Mouse (Mus musculus): ENCODE measurements around the gene Cnr2.

Gene Cnr2

DNA sequence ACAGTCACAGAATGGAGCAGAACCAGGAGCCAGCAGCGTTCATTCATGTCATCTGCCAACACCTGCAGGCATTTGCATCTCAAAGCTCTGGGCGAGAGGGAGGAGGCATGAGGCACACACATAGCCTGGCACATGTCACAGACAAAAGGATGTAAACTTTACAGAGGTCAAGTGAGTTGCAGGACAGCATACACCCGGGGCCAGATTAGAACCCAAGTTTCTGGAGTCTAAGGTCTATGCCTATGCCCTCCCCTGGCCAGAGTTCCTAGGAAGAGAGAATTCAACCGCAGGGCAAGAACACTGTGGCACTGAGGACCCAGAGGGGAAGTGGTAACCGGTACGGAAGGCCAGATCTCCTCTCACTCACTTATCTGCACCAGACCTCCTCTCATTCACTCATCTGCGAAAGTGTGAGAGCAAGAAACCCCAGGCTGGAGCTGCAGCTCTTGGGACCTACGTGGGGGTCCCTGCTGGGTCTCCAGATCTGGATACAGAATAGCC, at the start of gene Cnr2:
Gene Cnr2 (plus strand): TSS at position 324 of the 501 bp plus-strand sequence.
- no peak for DNase-seq

DNA sequence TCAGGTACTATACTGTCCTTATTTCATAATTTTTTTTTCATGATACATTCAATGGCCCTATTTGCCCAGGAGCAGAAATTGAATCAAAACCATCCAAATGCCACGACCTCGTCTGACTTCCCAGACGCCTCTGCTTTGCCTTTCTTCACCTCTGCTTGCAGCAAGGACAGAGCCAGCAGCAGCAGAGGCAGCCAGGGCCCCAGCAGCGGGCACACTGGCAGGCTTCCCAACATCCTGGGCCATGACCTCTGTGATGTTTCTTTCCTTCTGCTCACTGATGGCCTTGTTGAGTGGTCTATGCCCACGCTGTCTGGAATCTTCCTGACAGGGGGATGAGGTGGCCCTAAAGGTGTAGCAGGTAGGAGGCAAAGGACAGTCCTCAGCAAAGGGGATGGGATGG, 47.6 kb upstream of the Cnr2 start:
- DNase-seq, result peak; percentile 43

- DNase-seq, result no peak
Observed at GRCm38 (mm10) chr4:135850411-135851095, 44.6 kb upstream of the Cnr2 start.

DNA sequence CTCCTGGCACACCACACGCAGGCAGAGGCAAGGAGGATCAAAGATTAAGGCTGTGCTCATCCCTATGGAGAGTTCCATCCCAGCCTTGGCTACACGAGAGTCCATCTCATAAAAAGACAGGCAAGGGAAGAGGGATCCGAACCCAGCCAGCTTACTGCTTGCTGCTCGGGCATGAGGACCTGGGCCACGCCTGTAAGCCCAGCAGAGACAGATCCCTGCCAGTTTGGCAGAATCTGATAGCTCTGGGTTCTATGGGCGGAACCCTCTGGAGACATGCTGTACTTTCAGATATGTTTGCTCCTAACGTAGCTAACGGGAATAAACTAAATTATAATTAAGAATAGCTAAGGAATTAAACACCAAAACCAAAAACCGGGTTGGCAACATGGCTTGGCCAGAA, 43.3 kb upstream of the Cnr2 start:
- DNase-seq, result no peak

DNA sequence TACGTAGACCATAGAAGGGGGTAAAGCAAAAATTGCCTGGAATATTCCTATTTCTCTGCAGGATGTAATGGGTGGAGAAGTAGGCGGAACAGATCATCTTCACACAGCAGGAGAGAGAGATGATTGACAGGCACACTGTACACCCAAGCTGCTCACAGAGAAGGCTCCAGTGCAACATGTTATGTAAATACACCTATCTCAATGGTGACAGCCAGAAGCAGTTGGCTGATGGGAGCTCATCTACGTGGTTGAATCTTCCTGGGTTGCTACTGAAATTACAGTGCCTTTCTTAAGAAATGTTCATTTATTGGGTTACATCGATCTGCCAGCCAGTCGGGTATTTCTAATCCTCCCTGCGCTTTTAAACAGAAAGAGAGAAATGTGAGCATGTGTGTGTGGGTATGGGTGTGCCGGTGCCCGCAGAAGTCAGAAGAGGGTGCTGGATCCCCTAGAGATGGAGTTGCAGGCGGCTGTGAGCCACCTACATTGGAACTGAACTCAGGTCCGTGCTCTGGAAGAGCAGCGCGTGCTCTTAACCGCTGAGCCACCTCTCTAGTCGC, 41.1 kb upstream of the Cnr2 start:
- DNase-seq, result no peak

DNA sequence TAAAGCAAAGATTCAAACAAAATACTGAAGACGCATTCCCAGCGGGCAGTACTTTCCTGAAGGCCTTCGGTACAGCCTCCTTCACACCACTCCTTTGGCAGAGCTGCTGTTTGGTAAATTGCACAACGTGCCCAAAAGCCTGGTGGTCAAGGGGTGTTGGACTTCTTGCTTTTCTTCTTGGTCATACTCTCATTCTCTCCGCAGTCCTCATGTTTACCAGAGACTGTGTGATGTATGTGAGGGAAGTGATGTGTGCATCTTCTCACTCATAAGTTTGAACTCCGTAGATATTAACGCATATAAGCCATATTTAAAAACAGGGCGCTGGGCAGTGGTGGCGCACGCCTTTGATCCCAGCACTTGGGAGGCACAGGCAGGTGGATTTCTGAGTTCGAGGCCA, 40.6 kb upstream of the Cnr2 start:
- no peak for DNase-seq

DNA sequence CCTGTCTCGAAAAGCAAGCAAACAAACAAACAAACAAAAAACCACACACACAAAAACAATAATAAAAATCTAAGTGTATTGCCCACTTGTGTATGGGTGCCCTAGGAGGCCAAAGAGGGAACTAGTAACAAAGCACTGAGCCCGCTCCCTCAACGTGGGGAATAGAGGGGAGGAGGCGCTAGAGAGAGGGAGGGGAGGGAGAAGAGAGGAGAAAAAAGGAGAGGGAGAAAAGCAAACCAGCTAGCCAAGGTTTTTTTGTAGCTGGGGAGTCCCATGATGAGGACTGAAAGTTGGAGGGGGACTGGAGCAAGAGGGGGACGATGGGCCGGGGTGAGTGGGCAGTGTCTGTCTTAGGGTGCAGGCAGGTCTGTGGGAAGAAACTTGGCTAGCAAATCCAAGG, 40.1 kb upstream of the Cnr2 start:
- no peak for DNase-seq

DNA sequence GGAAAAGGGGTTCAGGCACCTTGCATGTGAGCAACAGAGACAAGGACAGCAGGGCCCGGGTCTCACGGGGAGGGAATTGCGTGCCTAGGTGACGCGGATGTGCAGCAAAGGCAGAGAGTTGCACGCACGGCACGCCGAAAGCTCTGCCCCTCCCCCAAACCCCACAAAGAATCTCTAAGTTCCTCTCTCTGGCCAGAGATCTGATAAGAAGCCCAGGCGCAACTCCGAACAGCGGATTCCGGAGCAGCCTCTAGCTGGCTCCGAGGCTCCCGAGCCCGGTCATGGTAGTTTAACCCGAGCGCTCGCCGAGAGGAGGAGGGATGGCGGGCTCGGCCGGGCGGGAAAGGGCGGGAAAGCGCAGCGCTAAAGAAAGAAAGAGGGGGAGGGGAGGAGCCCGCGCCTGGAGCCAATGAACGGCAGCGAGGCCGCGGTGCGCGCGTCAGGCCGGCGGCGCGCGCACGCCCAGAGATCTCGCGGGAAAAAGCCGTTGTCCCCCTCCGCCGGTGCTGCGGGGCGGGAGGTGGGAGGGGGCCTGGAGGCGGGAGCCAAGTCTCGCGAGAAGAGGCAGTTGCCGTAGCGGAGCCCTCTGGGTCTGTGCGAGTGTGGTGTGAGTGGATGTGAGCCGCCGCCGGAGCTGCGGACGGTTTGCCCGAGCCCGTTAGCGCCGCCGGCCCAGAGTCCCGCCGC, 39.5 kb upstream of the Cnr2 start, which contains the start of gene Srsf10:
Gene Srsf10 (plus strand): TSS at position 212 of the 687 bp plus-strand sequence.
- DNase-seq, result peak; percentile 99

GRCm38 (mm10) chr4:135856223-135857091, 38.7 kb upstream of the Cnr2 start:
- DNase-seq, result peak; percentile 82

DNA sequence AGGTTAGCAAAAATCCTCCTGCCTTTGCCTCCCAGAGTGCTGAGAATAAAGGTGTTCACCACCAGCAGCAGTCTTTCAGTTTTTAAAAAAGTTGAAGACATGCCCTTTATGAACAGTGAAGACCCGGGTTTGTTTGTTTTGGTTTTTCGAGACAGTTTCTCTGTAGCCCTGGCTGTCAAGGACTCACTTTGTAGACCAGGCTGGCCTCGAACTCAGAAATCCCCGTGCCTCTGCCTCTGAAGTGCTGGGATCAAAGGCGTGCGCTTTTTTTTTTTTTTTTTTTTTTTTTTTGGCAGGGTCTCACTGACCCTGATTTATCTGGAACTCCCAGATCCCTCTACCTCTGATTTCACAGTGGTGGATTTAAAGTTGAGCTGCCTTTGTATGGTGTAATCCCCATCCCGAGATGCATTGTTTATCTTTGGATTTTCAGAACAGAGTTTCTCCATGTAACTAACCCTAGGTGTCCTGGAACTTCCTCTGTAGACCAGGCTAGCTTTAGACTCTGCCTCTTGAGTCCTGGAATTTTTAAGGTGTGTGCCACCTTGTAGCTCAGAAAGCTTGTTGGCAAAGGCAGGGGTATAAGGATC, 37.5 kb upstream of the Cnr2 start:
- DNase-seq, result no peak

DNA sequence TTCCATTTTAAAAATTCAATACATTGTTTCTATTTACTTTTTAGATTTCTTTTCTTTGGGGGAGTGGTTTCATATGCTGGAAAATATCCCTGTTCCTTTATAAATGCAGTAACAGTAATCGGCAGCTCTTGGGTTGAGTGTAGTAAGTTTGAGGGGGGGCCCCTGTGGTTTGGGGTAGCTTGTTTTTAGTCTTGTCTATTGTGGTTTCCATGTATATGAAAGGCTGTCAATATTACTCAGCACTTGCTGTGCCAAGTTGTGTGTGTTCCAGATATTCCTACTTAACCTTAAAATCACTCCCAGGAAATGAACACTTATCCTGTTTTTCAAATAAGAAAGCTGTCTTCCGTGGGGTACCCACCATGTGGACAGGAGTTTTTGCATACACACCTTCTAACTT, 26.2 kb upstream of the Cnr2 start:
- no peak for DNase-seq

DNA sequence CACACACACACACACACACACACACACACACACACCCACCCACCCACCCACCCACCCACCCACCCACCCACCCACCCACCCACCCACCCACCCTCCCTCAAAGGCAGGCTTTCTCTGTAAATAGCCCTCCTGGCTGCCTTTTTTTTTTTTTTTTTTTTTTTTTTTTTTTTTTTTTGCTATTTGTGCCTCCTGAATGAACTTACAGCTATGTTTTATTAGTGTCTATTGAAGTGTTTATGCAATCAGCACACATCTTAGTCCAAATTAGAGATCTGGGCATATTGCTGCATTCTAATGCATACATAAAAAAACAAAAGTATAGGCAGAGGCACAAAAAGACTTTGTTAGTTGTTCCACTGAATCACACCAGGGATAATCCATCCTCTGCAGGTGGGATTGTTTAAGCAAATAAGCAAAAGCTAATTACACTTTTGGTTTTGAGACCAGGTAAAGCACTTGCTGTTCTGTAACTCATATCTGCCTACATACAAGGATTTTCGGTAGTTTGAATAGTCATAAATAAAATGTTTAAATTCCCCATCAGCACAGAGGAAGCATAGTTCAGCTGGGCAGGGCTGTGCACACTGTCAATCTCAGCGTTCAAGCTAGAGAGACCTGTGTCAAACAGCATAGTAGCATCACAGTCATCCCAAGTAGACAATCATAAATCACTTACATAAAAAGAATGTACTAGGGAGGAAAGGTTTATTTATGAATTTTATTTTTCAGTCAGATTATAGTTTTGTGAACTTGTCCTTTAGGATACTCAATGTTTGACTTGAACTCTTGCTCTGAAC, 24.8 kb upstream of the Cnr2 start:
- DNase-seq, result no peak

- no peak for DNase-seq
Observed at GRCm38 (mm10) chr4:135872015-135872414, 23.2 kb upstream of the Cnr2 start.

DNA sequence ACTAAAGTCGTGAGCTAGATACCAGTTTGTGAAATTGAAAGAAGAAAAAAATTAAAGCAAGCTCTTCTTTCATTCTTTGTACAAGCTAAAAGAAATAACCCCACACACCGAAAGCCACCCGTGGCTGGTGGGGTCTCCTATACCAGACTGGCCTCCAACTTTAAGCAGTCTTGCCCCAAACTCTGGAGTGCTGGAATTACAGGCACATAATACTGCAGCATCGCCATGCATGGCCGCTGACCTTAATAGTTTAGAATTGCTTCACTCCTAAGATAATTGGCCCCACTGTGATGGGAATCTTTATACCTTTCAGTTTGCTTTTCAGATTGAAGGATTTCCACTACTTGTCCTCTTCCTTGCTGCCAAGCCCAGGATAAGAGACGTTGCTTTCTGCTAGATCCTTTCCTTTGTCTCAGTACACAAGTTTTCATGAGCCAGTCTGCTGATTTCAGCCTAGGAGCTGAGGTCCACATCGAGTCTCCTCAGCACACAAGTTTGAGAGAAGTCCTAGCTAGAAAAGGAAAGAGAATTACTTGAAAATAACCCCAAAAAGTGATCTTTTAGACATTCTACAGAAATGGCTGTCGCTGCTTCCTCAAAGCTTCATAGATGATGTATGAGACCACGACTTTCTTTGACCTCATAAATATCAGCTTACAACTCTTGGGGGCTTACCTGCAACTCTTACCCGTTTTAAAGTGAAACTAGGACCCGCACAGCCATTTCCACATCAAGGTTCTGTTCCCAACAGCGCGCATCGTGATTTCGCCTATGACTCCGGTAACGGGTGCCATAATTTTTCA, 22.4 kb upstream of the Cnr2 start:
- no peak for DNase-seq

DNA sequence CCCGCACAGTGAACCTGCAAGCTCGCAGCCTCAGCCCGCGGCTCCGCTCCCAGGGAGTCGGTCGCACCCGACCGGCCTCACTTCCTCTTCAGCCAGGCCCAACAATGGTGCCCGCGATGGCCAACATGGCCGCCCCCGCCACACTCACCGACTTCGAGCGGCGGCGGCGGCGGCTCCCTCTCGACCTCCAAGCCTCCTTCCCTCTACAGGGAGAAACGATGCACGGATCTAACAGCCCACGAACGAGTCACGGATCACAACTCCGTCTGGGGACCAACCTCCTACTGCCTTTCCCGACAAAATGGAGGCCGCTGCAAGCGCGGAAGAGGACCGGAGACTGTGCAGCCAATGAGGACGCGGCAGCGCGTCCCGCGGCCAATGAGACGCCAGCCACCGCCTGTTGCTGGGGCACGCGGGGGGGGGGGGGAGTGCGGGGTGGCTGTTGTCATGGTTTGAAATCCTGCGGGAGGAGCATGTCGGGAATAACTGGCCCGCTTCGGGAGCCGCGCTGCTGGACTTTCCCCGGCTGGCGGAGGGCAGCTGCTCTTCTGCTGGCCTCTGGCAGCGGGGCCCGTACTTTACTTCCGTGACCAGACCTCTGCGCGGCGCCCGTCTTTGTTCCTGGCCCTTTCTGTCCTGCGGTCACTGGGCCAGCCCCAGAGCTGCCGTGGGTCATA, 21.5 kb upstream of the Cnr2 start, which contains the start of gene Pnrc2:
Gene Pnrc2 (minus strand): TSS at position 325 of the 677 bp plus-strand sequence.
- peak; percentile 94 for DNase-seq

DNA sequence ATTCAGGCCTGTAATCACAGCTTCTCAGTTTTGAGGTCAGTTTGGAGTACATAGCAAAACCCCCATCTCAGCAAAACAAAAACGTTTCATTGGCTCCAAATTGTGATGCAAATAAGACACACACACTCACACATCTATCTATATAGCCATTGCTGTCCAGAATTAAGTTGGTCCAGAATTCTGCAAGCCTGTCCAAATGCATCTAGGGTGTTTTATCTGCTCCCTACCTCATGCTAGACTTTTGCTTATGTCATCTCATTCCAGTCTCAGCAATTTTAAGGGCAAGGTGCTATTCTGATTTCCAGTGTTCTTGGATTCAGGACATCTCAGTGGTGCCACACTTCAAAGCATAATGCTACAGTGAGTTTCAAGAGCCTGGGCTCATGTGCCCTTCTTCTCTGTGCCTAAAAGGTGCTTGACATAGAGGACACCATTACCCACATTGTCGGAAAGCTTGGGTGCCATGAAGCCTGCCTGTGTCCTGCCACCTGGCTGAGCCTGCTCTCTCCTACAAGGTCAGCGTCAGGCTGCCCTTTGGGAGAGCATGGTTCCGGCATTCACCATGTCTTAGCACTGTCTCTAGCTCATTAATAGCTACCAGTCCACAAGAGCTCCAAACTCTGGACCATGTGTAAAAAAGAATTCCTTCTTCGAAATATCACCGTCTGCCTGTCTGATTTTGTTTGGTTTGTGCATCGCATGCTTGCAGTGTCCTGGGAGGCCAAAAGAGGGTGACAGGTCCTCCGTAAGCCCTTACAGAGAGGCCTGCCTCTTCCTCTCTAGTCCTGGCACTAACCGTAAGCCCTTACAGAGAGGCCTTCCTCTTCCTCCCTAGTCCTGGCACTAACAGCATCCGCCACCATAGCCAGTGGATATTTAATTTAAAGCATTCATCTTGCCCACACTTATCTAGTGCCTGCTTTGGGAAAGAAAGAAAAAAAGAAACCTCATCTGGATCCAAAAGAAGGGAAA, 20.3 kb upstream of the Cnr2 start:
- DNase-seq, result no peak

GRCm38 (mm10) chr4:135875546-135875945, 19.6 kb upstream of the Cnr2 start:
- DNase-seq, result no peak

GRCm38 (mm10) chr4:135875991-135876582, 19.1 kb upstream of the Cnr2 start:
- DNase-seq, result peak; percentile 81
